ENCODE assay signal across 13 mouse cellular contexts in genomic region chr11:5263078-5263730, GRCm38 (mm10). TPM values are rescaled to one million over a fixed set of nuclear protein-coding genes. Genes with fewer than 3 reads are reported as not detected.
A peak's percentile ranks its signal among the peaks of the same experiment; 100 is the strongest.
DNase-seq lines count a peak whose midpoint lies in the region; ATAC-seq and TF ChIP-seq lines count a peak whose summit lies in the region.
"Had no signal": no experiment of that assay in that cellular context is flagged by ENCODE, and none has a peak within 500 bp of the region (broad histone marks: within the 10 kb centered on the region; RNA-seq: fewer than 3 reads in every experiment).

No protein-coding gene starts in this region.

- no peak overlapping the region for H3K4me2 ChIP-seq in heart, embryonic 13.5 days
- H3K4me2 ChIP-seq in lung, embryonic 16.5 days (ENCODE audit: low read depth, low read length), result no peak overlapping the region
- H3K4me2 ChIP-seq in stomach, postnatal 0 days (replicated peaks; ENCODE audit: low read depth), result no peak overlapping the region
- H3K4me2 ChIP-seq: limb, embryonic 12.5 days had no signal

- peak overlapping the region; percentile 58 for H3K9ac ChIP-seq in heart, embryonic 13.5 days
- 0 out of 2 replicates have a peak overlapping the region, but pooled peaks have one; percentile 28 for H3K9ac ChIP-seq in lung, embryonic 16.5 days (ENCODE audit: low read length)
- H3K9ac ChIP-seq in stomach, postnatal 0 days (ENCODE audit: low read length), result no peak overlapping the region
- H3K9ac ChIP-seq: limb, embryonic 12.5 days had no signal

- peaks cover 61% of the 10 kb centered on the region for H3K4me1 ChIP-seq in heart, embryonic 13.5 days
- H3K4me1 ChIP-seq in lung, embryonic 16.5 days (replicated peaks; ENCODE audit: control insufficient read depth, insufficient read depth, low read length), result peaks cover 14% of the 10 kb centered on the region
- H3K4me1 ChIP-seq in embryonic facial prominence, embryonic 10.5 days, result peaks cover 24% of the 10 kb centered on the region
- no peaks in the 10 kb centered on the region for H3K4me1 ChIP-seq in stomach, postnatal 0 days (replicated peaks; ENCODE audit: control insufficient read depth, insufficient read depth)

- H3K27me3 ChIP-seq in heart, embryonic 13.5 days (replicated peaks), result no peaks in the 10 kb centered on the region
- H3K27me3 ChIP-seq in lung, embryonic 16.5 days (ENCODE audit: control insufficient read depth, insufficient read depth, low read depth, low read length), result no peaks in the 10 kb centered on the region
- peaks cover 29% of the 10 kb centered on the region for H3K27me3 ChIP-seq in embryonic facial prominence, embryonic 10.5 days (replicated peaks; ENCODE audit: low read depth, poor library complexity, severe bottlenecking)
- H3K27me3 ChIP-seq in stomach, postnatal 0 days (ENCODE audit: control insufficient read depth, insufficient read depth, low read length), result no peaks in the 10 kb centered on the region

- no peak overlapping the region for H3K4me3 ChIP-seq in heart, embryonic 13.5 days
- no peak overlapping the region for H3K4me3 ChIP-seq in lung, embryonic 16.5 days (ENCODE audit: low read length)
- no peak overlapping the region for H3K4me3 ChIP-seq in embryonic facial prominence, embryonic 10.5 days
- no peak overlapping the region for H3K4me3 ChIP-seq in stomach, postnatal 0 days (ENCODE audit: low read depth, low read length)
- H3K4me3 ChIP-seq: limb, embryonic 12.5 days had no signal

- H3K36me3 ChIP-seq in heart, embryonic 13.5 days, result no peaks in the 10 kb centered on the region
- H3K36me3 ChIP-seq in lung, embryonic 16.5 days (ENCODE audit: control insufficient read depth, insufficient read depth, low read length), result no peaks in the 10 kb centered on the region
- no peaks in the 10 kb centered on the region for H3K36me3 ChIP-seq in embryonic facial prominence, embryonic 10.5 days (replicated peaks)
- no peaks in the 10 kb centered on the region; the same call in 1 of the 2 replicates for H3K36me3 ChIP-seq in stomach, postnatal 0 days (ENCODE audit: control insufficient read depth, insufficient read depth, low read length)
- H3K36me3 ChIP-seq: limb, embryonic 12.5 days had no signal

- no peak for TF ChIP-seq CTCF in stomach, postnatal 0 days (IDR thresholded peaks at IDR 0.05; ENCODE audit: low read depth)

- H3K9me3 ChIP-seq in heart, embryonic 13.5 days, result no peaks in the 10 kb centered on the region
- H3K9me3 ChIP-seq in lung, embryonic 16.5 days (ENCODE audit: control insufficient read depth, low read length), result no peaks in the 10 kb centered on the region
- H3K9me3 ChIP-seq in embryonic facial prominence, embryonic 10.5 days, result no peaks in the 10 kb centered on the region
- no peaks in the 10 kb centered on the region for H3K9me3 ChIP-seq in stomach, postnatal 0 days (ENCODE audit: control insufficient read depth, low read length)
- H3K9me3 ChIP-seq: limb, embryonic 12.5 days had no signal

- DNase-seq in heart, postnatal 14 days, result no peak
- DNase-seq in lung, postnatal 25 days (ENCODE audit: low spot score), result no peak
- DNase-seq in embryonic facial prominence, embryonic 10.5 days (ENCODE audit: low spot score), result peak; percentile 32
- DNase-seq in stomach, postnatal 0 days (ENCODE audit: low spot score), result peak; percentile 33
- no peak for DNase-seq in layer of hippocampus, postnatal 25 days (ENCODE audit: extremely low spot score in 1 of 2, low spot score in 1 of 2)
- DNase-seq in right cerebral cortex, postnatal 14 days, result no peak
- DNase-seq: heart, postnatal 4 days; kidney, adult 11 months; spleen, adult 18-20 months; thymus, postnatal 25 days had no signal

- intact Hi-C loops in heart, postnatal 14 days (cut with DNase I), result loop anchor here (5.0 kb wide), 1 partner anchor 71 kb away; no protein-coding TSS in a partner anchor

- 55% methylated on average over 24 of the region's 26 CpGs for WGBS in heart, embryonic 13.5 days
- 43% methylated on average over 26 of the region's 26 CpGs for WGBS in lung, embryonic 16.5 days
- 47% methylated on average over 26 of the region's 26 CpGs for WGBS in embryonic facial prominence, embryonic 10.5 days
- WGBS in stomach, postnatal 0 days, result 58% methylated on average over 26 of the region's 26 CpGs

- TF ChIP-seq EP300 in stomach, postnatal 0 days (optimal IDR thresholded peaks at IDR 0.05), result peak; percentile 15

- no peak for ATAC-seq in heart, embryonic 13.5 days (ENCODE audit: extremely low read depth, insufficient number of reproducible peaks, low FRiP score, low TSS enrichment)
- ATAC-seq in lung, embryonic 16.5 days (ENCODE audit: low read depth), result peak; percentile 16; the same call in 1 of the 2 replicates
- 0 out of 2 replicates have a peak, but pooled peaks have one; percentile 12 for ATAC-seq in stomach, postnatal 0 days (ENCODE audit: low FRiP score, low TSS enrichment)

- H3K27ac ChIP-seq in heart, embryonic 13.5 days (replicated peaks), result peak overlapping the region; percentile 62
- H3K27ac ChIP-seq in lung, embryonic 16.5 days (ENCODE audit: low read length), result peak overlapping the region; percentile 86
- peak overlapping the region; percentile 26; the same call in 1 of the 2 replicates for H3K27ac ChIP-seq in embryonic facial prominence, embryonic 10.5 days (replicated peaks)
- H3K27ac ChIP-seq in stomach, postnatal 0 days (replicated peaks), result peak overlapping the region; percentile 84
- H3K27ac ChIP-seq: limb, embryonic 12.5 days had no signal

RNA-seq across cellular contexts. Expression of gene Kremen1, which starts 1.8 kb away (rescaled TPM):
- 29.0 and 29.2 TPM in 2 replicates for polyA plus RNA-seq in heart, embryonic 13.5 days (2015; fragmentation: Nextera tagmentation; extraction: Ambion mirVana)
- total RNA-seq in heart, postnatal 14 days (2021), result 10 to 100 TPM; 69.9 to 70.5 TPM
- 18.6 and 20.5 TPM in 2 replicates for polyA plus RNA-seq in lung, embryonic 16.5 days (2015; fragmentation: Nextera tagmentation; extraction: Ambion mirVana)
- 16.5 and 17.3 TPM in 2 replicates for polyA plus RNA-seq in embryonic facial prominence, embryonic 10.5 days (2016; fragmentation: Nextera tagmentation; extraction: Ambion mirVana)
- 12.7 and 13.4 TPM in 2 replicates for polyA plus RNA-seq in stomach, postnatal 0 days (2015; fragmentation: Nextera tagmentation; extraction: Ambion mirVana)
- 10 to 100 TPM; 13.0 to 14.3 TPM for total RNA-seq in layer of hippocampus, postnatal 25 days (2021)

Comparison
In these comparisons a context has a peak if more than half of its experiments do, and no peak if none do; other contexts are left out.
1. H3K27ac ChIP-seq: peak in every context shown above with its lines; median percentile 86 in lung, embryonic 16.5 days; 84 in stomach, postnatal 0 days; 62 in heart, embryonic 13.5 days; 26 in embryonic facial prominence, embryonic 10.5 days.
2. DNase-seq: peak in embryonic facial prominence, embryonic 10.5 days (single experiment) and stomach, postnatal 0 days (single experiment); none in heart, postnatal 14 days (0 of 2), lung, postnatal 25 days (single experiment), layer of hippocampus, postnatal 25 days (0 of 2) and right cerebral cortex, postnatal 14 days (single experiment).